Mouse (Mus musculus) limb, embryonic 12.5 days (tissue): ENCODE data around the gene Gm11084. TPM values are rescaled to one million over a fixed set of nuclear protein-coding genes. Genes with fewer than 3 reads are reported as not detected.
"Not testable (repeated sequence)": the region's sequence is repeated elsewhere in the genome, so short reads cannot be mapped to it uniquely, and the experiment has no call there.

ENCODE experiments used
- ATAC-seq: fragments of 200-750 bp; cut with Nextera tagmentation; 2 replicates; pipeline ENCODE4 v1.8.0; 2017; ENCODE audit warnings: low read depth, moderate TSS enrichment; ENCODE audit not compliant: insufficient number of reproducible peaks, insufficient read depth, low FRiP score, low TSS enrichment
- H3K27ac ChIP-seq: fragments of 300-500 bp; sonication (generic); 2 replicates; pipeline ENCODE4 v1.5.1; 2016; ENCODE audit warnings: mild to moderate bottlenecking, moderate library complexity
- H3K27me3 ChIP-seq: fragments of 300-500 bp; sonication (generic); 2 replicates; pipeline ENCODE4 v1.6.1; 2016; ENCODE audit warnings: mild to moderate bottlenecking, moderate library complexity
- H3K36me3 ChIP-seq: fragments of 300-500 bp; sonication (generic); 2 replicates; pipeline ENCODE4 v1.6.1; 2016; ENCODE audit warnings: mild to moderate bottlenecking, moderate library complexity
- H3K4me1 ChIP-seq: fragments of 300-500 bp; sonication (generic); replicated peaks from 2 replicates; pipeline ENCODE4 v1.6.1; 2016
- H3K4me2 ChIP-seq: fragments of 300-500 bp; sonication (generic); 2 replicates; pipeline ENCODE4 v1.6.1; 2016; ENCODE audit warnings: mild to moderate bottlenecking, moderate library complexity
- H3K4me3 ChIP-seq: fragments of 300-500 bp; sonication (generic); replicated peaks from 2 replicates; pipeline ENCODE4 v1.5.1; 2016; ENCODE audit warnings: mild to moderate bottlenecking
- H3K9ac ChIP-seq: fragments of 300-500 bp; sonication (generic); replicated peaks from 2 replicates; pipeline ENCODE4 v1.6.1; 2016; ENCODE audit warnings: mild to moderate bottlenecking, moderate library complexity
- H3K9me3 ChIP-seq: fragments of 300-500 bp; sonication (generic); 2 replicates; pipeline ENCODE4 v1.6.1; 2016; ENCODE audit warnings: mild to moderate bottlenecking, moderate library complexity
- WGBS: fragments of 180-500 bp; shearing (Covaris S2); methylation state at CpG from one replicate; pipeline ENCODE4 v1.1.7; 2016; 5-methylcytosine and 5-hydroxymethylcytosine counted together
- polyA plus RNA-seq: library from polyadenylated mRNA; unstranded; fragments of >200 nt; fragmentation: Nextera tagmentation; extraction: Ambion mirVana; gene quantifications from 2 replicates; pipeline ENCODE4 v1.2.1, GENCODE M21; 2016

Gm11084 gene
- polyA plus RNA-seq = not detected in 2 replicates

DNA sequence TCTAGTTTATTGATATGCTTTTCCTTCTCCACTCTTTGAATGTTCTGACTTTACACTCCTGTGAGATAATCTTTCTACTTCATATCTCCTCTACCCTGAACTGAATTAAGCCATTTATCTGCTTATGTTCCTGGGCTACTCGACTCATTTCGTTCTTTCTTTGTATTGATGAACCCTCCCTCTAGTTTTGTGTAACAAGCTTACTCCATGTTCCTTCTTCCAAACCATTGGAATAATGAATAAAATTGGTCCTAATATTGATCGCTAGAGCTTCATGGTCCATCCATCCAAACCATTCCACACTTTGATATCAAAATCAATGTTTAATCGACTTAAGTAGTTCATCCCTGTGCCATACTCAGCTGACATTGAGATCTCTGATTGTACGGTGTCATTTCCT lies at the start of gene Gm11084:
Gm11084 (minus strand) TSS at position 101 of the 400 bp plus-strand sequence.
- Histone ChIP-seq H3K27me3 (no peaks in the 10 kb centered on the region), H3K27ac (no peak within 1 kb of the TSS), H3K4me1 (peaks cover 13% of the 10 kb centered on the region), H3K36me3 (peaks cover 9% of the 10 kb centered on the region; the same call in 1 of the 2 replicates), H3K9me3 (peaks cover 12% of the 10 kb centered on the region), H3K4me3 (no peak within 1 kb of the TSS), H3K9ac (no peak within 1 kb of the TSS), H3K4me2 (no peak within 1 kb of the TSS)
- 92% methylated on average over 5 of the region's 5 CpGs for WGBS
- ATAC-seq = no peak

DNA sequence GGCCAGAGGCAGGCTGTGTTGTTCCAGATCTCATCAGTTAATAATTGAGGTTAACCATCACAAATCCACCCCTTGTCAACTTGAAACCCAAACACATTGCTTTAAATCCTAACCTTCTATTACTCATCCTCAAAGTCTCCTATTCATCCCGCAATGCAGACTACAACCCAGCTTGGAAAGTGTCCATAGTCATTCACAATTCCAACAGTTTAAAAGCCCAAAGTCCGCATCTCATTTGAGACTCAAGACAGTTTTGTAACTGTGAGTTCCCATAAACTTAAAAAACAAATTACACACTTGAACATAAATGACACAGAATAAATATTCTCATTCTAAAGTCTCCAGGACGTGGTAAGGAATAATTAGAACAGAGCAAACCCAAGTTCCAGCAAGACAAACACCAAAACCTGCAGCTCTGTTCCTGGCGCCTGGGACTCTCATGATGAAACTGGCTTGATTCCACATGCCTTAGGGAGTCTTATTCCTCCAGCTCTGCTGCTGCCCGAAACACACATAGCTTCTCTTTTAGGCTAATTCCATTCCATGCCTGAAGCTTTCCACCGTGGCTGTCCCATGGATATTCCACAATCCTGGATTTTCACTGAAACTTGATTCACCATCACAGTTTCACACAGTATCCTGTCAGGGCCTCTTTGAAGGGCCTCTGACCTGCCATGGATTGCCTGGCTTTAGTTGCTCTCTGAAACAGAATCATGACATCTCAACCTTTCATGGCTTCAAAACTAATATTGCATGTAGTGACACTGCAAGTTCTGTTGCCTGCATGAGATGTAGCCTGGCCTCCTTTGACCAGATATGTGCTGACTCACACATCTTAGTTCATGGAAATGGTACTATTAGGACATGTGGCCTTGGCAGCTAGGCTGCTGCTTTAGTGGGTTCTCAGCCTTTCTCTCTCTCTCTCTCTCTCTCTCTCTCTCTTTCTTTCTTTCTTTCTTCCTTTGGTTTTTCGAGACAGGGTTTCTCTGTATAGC lies 44.8 kb upstream of the Gm11084 start:
- H3K9ac ChIP-seq = no peak overlapping the region
- no peak overlapping the region for H3K4me3 ChIP-seq
- no peak overlapping the region for H3K27ac ChIP-seq
- no peaks in the 10 kb centered on the region for H3K27me3 ChIP-seq
- no peak overlapping the region for H3K4me2 ChIP-seq
- no peaks in the 10 kb centered on the region; the same call in 1 of the 2 replicates for H3K4me1 ChIP-seq
- WGBS = 81% methylated on average over 7 of the region's 7 CpGs
- H3K36me3 ChIP-seq = no peaks in the 10 kb centered on the region
- no peaks in the 10 kb centered on the region for H3K9me3 ChIP-seq
- no peak for ATAC-seq

DNA sequence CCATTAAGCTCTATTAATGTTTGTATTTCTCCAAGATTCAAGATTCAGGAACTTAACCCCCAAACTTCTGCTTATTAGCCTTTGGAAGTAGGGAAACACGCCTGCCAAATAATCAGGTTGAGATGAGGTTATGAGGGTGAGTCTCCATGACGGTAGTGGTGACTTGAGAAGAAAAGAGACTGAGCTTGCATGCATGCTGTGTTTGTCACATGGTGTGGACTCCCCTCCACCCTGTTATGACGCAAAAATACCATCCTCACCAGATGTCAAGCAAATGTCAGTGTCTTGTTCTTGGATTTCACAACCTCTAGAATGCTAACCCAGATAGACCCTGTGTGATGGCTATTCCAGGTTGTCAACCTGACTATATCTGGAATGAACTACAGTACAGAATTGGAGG lies 43.3 kb upstream of the Gm11084 start:
- WGBS = 84% methylated on average over 3 of the region's 3 CpGs
- Histone ChIP-seq H3K4me3 (no peak overlapping the region), H3K9ac (no peak overlapping the region), H3K9me3 (no peaks in the 10 kb centered on the region), H3K27ac (no peak overlapping the region), H3K36me3 (no peaks in the 10 kb centered on the region), H3K27me3 (no peaks in the 10 kb centered on the region), H3K4me1 (no peaks in the 10 kb centered on the region; the same call in 1 of the 2 replicates), H3K4me2 (no peak overlapping the region)
- no peak for ATAC-seq

DNA sequence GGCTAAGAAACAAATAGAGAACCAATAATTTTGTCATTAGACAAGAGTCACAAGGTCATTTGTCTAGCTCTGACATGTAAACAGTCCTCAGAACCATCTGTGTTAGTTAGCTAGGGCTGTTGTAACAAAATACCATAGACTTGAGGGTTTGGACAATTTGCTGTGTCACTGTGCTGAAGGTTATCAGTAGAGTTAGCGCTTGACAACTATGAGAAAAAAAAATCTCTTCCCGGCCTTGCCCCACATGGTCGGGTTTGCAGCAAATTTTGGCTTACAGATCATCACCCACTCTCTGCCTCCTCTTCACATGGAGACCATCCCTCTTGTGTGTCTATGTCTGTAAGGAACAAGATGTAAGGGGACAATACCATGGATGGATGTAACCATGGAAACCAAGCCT lies 41.5 kb upstream of the Gm11084 start:
- no peaks in the 10 kb centered on the region for H3K4me1 ChIP-seq

DNA sequence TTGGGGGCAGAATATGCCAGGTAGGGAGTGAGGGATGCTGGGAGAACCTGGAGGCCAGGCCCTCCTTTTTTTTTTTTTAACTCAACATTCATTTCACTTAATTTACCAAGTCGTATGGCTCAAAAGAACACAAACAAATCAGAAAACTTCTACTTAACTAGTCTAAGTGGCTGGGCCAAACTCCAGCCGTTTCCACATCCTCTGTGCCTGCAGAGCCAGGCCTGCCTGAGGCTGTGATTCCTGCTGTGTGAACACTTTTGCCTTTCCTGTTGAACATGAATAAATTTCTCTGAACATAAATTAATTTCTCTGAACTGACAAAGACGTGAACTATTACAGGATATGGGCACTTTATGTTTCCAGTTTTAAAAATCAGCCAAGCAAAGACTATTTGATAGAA lies 40.6 kb upstream of the Gm11084 start:
- Histone ChIP-seq H3K27ac (0 out of 2 replicates have a peak overlapping the region, but pooled peaks have one; percentile 59), H3K4me1 (no peaks in the 10 kb centered on the region)
- 14% methylated on average over 3 of the region's 3 CpGs for WGBS

More for the DNA sequence above, 41.5 kb upstream of the Gm11084 start:
- no peaks in the 10 kb centered on the region for H3K36me3 ChIP-seq
- 78% methylated on average over 3 of the region's 3 CpGs for WGBS
- no peak for ATAC-seq
- no peak overlapping the region for H3K4me2 ChIP-seq
- no peak overlapping the region for H3K4me3 ChIP-seq
- H3K9me3 ChIP-seq = no peaks in the 10 kb centered on the region
- H3K27me3 ChIP-seq = no peaks in the 10 kb centered on the region
- H3K9ac ChIP-seq = no peak overlapping the region
- H3K27ac ChIP-seq = no peak overlapping the region

DNA sequence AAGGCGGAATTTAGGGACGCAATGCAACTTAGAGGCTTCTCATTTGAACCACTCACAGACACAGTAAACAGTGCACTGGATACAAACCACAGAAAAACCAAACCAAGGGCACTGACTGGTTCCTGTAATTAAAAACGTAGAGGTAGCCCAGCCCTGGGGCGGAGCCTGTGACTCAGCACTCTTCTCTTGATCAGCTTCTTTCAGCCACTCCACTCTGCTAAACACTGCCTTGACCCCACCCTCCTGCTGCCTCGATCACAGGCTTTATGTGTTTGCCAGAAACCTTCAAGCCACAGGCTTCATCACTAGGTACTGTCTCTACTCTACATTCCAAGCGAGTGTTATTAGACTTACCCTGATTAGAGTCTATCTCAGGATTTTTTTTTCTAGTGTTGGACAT lies 37.3 kb upstream of the Gm11084 start:
- ATAC-seq = no peak
- Histone ChIP-seq H3K4me1 (no peaks in the 10 kb centered on the region), H3K9me3 (no peaks in the 10 kb centered on the region), H3K9ac (no peak overlapping the region), H3K27ac (no peak overlapping the region), H3K4me3 (no peak overlapping the region), H3K36me3 (no peaks in the 10 kb centered on the region), H3K4me2 (no peak overlapping the region), H3K27me3 (no peaks in the 10 kb centered on the region)
- WGBS = 34% methylated on average over 6 of the region's 6 CpGs

More for the DNA sequence above, 40.6 kb upstream of the Gm11084 start:
- no peaks in the 10 kb centered on the region for H3K27me3 ChIP-seq
- H3K4me3 ChIP-seq = no peak overlapping the region
- H3K9ac ChIP-seq = no peak overlapping the region
- no peaks in the 10 kb centered on the region for H3K9me3 ChIP-seq
- no peak overlapping the region for H3K4me2 ChIP-seq
- H3K36me3 ChIP-seq = no peaks in the 10 kb centered on the region
- no peak for ATAC-seq

DNA sequence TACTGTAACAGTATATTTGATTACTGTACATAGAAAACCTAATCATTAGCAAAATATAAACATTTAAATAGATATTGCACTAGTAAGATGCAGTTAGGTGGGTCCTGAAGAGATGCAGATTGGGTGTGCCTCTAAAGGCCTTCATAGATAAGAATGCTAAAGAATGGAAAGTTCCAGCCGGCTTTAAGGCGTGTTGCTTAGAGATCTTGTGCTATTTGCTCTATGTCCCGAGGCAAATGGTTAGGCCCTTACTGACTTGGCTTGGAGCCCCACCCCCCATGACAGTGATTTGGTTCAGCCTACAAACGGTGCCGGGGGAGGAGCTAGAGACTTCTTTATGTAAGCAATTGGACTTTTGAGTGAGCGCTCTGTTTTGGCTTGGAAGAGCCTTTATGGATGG lies 34.5 kb upstream of the Gm11084 start:
- Histone ChIP-seq H3K4me2 (no peak overlapping the region), H3K27me3 (no peaks in the 10 kb centered on the region), H3K4me3 (no peak overlapping the region), H3K9me3 (no peaks in the 10 kb centered on the region), H3K9ac (no peak overlapping the region), H3K27ac (no peak overlapping the region), H3K36me3 (no peaks in the 10 kb centered on the region), H3K4me1 (no peaks in the 10 kb centered on the region)
- 77% methylated on average over 6 of the region's 6 CpGs for WGBS
- no peak for ATAC-seq

DNA sequence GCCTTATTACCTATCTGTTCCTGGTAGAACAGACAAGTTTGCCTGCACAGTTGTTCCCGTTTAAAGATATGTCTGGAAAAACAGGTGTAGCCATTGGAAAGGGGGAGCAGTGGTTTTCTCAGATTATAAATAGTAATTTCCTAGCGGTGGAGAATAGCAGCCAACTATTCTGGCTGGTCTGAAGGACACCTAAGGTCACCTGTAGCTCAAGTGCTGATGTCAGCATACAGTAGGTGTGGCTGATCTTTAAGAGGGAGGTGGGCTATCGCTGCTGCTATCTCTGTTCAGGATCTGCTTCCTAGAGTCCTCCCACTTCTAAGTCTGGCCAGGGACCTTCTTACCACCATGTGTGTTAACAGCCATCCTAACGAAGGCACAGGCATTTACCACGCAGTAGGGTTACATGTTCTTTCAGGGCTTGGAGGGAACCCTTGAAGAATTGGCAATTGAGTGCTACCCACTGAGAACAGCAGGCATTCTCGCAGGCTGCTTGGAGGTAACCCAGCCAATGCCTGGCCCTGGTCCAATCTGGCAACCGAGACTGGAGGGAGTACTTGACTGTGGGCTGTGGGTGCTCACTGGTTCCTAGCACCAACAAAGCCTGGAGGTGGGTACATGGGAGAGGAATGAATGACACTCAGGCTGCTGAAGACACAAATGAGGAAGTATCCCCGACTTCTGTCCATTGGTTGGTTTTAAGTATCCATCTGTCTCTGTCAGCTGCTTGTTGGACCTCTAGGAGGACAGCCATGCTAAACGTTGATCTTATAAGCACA lies 33.0 kb upstream of the Gm11084 start:
- no peaks in the 10 kb centered on the region for H3K4me1 ChIP-seq
- WGBS = 75% methylated on average over 9 of the region's 9 CpGs
- no peaks in the 10 kb centered on the region for H3K9me3 ChIP-seq
- H3K27ac ChIP-seq = no peak overlapping the region
- no peak overlapping the region for H3K4me2 ChIP-seq
- H3K36me3 ChIP-seq = no peaks in the 10 kb centered on the region
- H3K27me3 ChIP-seq = no peaks in the 10 kb centered on the region
- no peak overlapping the region for H3K9ac ChIP-seq
- no peak overlapping the region for H3K4me3 ChIP-seq
- ATAC-seq = no peak

DNA sequence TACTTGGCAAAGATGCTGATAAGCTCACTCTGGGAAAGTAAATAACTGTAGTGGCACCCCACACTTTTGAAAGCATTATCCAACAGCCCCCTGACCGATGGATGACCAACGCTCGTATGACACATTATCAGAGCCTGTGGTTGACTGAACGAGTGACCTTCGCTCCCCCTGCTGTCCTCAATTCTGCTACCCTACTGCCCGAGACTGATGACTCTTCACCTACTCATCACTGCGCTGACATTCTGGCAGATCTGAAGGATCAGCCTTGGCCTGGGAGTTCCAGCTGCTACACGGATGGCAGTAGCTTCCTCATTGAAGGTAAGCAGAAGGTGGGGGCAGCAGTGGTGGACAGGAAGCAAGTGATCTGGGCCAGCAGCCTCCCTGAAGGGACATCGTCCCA lies 27.5 kb upstream of the Gm11084 start:
- peaks cover 11% of the 10 kb centered on the region for H3K9me3 ChIP-seq
- not testable (repeated sequence) for H3K9ac ChIP-seq, H3K27me3 ChIP-seq, ATAC-seq, H3K27ac ChIP-seq, H3K4me3 ChIP-seq, H3K4me1 ChIP-seq, H3K36me3 ChIP-seq, H3K4me2 ChIP-seq
- WGBS = 87% methylated on average over 9 of the region's 9 CpGs

DNA sequence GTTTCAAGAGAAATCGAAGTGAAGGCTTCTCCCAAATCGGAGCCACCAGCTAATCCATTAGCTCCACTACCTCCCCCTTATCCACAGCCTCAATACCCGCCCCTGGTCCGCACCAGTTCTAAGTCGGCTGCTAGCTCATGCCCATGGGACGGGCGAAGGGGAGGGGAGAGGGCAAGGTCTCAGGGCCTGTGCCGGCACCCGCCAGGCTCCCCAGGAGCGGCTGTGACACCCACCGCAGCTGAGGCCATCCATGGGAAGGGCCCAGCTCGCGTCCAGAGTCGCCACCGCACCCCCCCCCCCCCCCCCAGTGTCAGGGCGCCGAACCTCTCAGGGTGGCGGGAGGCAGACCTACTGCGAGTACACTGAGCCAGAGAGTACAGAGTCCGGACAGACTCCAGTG lies 26.1 kb upstream of the Gm11084 start:
- WGBS = 69% methylated on average over 18 of the region's 20 CpGs

DNA sequence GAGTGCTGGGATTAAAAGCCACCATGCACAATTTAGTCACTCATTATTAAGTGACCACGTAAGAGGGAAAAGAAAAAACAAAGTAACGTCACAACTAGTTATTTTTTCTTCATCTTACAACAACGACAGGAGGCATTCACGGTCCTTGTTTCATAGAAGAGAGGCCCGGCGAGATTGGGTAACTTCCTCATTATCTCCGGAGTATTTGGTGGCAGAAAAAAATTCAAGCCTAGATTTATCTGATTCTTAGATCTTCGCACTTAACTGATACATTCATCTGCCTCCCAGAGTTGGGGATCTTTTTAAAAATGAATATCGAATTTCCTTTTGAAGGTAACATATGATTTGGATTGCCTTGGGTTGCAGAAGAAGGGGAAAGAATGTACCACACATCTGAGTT lies 21.0 kb upstream of the Gm11084 start:
- no peak overlapping the region for H3K9ac ChIP-seq
- ATAC-seq = no peak
- peaks cover 24% of the 10 kb centered on the region for H3K4me1 ChIP-seq
- 91% methylated on average over 9 of the region's 9 CpGs for WGBS
- no peaks in the 10 kb centered on the region for H3K36me3 ChIP-seq
- no peak overlapping the region for H3K27ac ChIP-seq
- H3K4me3 ChIP-seq = no peak overlapping the region
- no peaks in the 10 kb centered on the region for H3K27me3 ChIP-seq
- H3K4me2 ChIP-seq = no peak overlapping the region
- peaks cover 11% of the 10 kb centered on the region for H3K9me3 ChIP-seq

More for the DNA sequence above, 26.1 kb upstream of the Gm11084 start:
- Histone ChIP-seq H3K9ac (no peak overlapping the region), H3K4me3 (no peak overlapping the region), H3K4me2 (no peak overlapping the region), H3K27ac (no peak overlapping the region), H3K36me3 (no peaks in the 10 kb centered on the region), H3K27me3 (no peaks in the 10 kb centered on the region), H3K4me1 (no peaks in the 10 kb centered on the region), H3K9me3 (peaks cover 11% of the 10 kb centered on the region)
- ATAC-seq = no peak
